Mouse (Mus musculus): ENCODE results near the gene 6030468B19Rik. TPM values are rescaled to one million over a fixed set of nuclear protein-coding genes. Genes with fewer than 3 reads are reported as not detected.

Gene 6030468B19Rik
- polyA plus RNA-seq, 1 experiment from 2014 or later = not detected

- H3K36me3 ChIP-seq (ENCODE audit: control insufficient read depth, insufficient read depth, low read length) = peaks cover 36% of the 10 kb centered on the region
- H3K4me3 ChIP-seq (ENCODE audit: low read length) = no peak overlapping the region
- H3K27ac ChIP-seq (ENCODE audit: low read depth, low read length) = no peak overlapping the region
- H3K4me1 ChIP-seq (ENCODE audit: control insufficient read depth, insufficient read depth, low read depth, low read length) = no peaks in the 10 kb centered on the region
- 91% methylated on average over 9 of the region's 9 CpGs for WGBS
- no peak overlapping the region for H3K4me2 ChIP-seq (ENCODE audit: low read length)
- no peaks in the 10 kb centered on the region for H3K9me3 ChIP-seq (ENCODE audit: control insufficient read depth, low read length)
- no peak overlapping the region for H3K9ac ChIP-seq (ENCODE audit: low read depth, low read length)
- H3K27me3 ChIP-seq (replicated peaks; ENCODE audit: control insufficient read depth, insufficient read depth, low read length) = no peaks in the 10 kb centered on the region
- no peak for ATAC-seq
These were observed 33.1 kb upstream of the 6030468B19Rik start for GRCm38 (mm10) chr11:117764319-117764718.

GRCm38 (mm10) chr11:117765361-117765760, 32.1 kb upstream of the 6030468B19Rik start:
- H3K9ac ChIP-seq (ENCODE audit: low read depth, low read length) = no peak overlapping the region
- H3K36me3 ChIP-seq (ENCODE audit: control insufficient read depth, insufficient read depth, low read length) = peaks cover 27% of the 10 kb centered on the region
- ATAC-seq = no peak
- peaks cover 5% of the 10 kb centered on the region; the same call in 1 of the 2 replicates for H3K4me1 ChIP-seq (ENCODE audit: control insufficient read depth, insufficient read depth, low read depth, low read length)
- 94% methylated on average over 5 of the region's 5 CpGs for WGBS
- H3K4me2 ChIP-seq (ENCODE audit: low read length) = no peak overlapping the region
- H3K27me3 ChIP-seq (replicated peaks; ENCODE audit: control insufficient read depth, insufficient read depth, low read length) = no peaks in the 10 kb centered on the region
- H3K9me3 ChIP-seq (ENCODE audit: control insufficient read depth, low read length) = no peaks in the 10 kb centered on the region
- H3K4me3 ChIP-seq (ENCODE audit: low read length) = no peak overlapping the region
- H3K27ac ChIP-seq (ENCODE audit: low read depth, low read length) = no peak overlapping the region

- Histone ChIP-seq H3K27ac (ENCODE audit: low read depth, low read length) (no peak overlapping the region), H3K9me3 (ENCODE audit: control insufficient read depth, low read length) (no peaks in the 10 kb centered on the region), H3K4me1 (ENCODE audit: control insufficient read depth, insufficient read depth, low read depth, low read length) (peaks cover 7% of the 10 kb centered on the region; the same call in 1 of the 2 replicates), H3K27me3 (replicated peaks; ENCODE audit: control insufficient read depth, insufficient read depth, low read length) (no peaks in the 10 kb centered on the region), H3K4me3 (ENCODE audit: low read length) (no peak overlapping the region), H3K36me3 (ENCODE audit: control insufficient read depth, insufficient read depth, low read length) (peaks cover 19% of the 10 kb centered on the region), H3K4me2 (ENCODE audit: low read length) (no peak overlapping the region), H3K9ac (ENCODE audit: low read depth, low read length) (no peak overlapping the region)
- ATAC-seq = no peak
- WGBS = 85% methylated on average over 3 of the region's 3 CpGs
These were observed 31.2 kb upstream of the 6030468B19Rik start for GRCm38 (mm10) chr11:117766275-117766674.

GRCm38 (mm10) chr11:117768725-117769682, 28.5 kb upstream of the 6030468B19Rik start:
- no peaks in the 10 kb centered on the region for H3K9me3 ChIP-seq (ENCODE audit: control insufficient read depth, low read length)
- no peak overlapping the region for H3K4me2 ChIP-seq (ENCODE audit: low read length)
- H3K4me1 ChIP-seq (ENCODE audit: control insufficient read depth, insufficient read depth, low read depth, low read length) = peaks cover 7% of the 10 kb centered on the region; the same call in 1 of the 2 replicates
- 0 out of 2 replicates have a peak, but pooled peaks have one; percentile 37 for ATAC-seq
- H3K4me3 ChIP-seq (ENCODE audit: low read length) = no peak overlapping the region
- H3K27me3 ChIP-seq (replicated peaks; ENCODE audit: control insufficient read depth, insufficient read depth, low read length) = no peaks in the 10 kb centered on the region
- 73% methylated on average over 20 of the region's 20 CpGs for WGBS
- no peak overlapping the region for H3K27ac ChIP-seq (ENCODE audit: low read depth, low read length)
- H3K9ac ChIP-seq (ENCODE audit: low read depth, low read length) = no peak overlapping the region
- H3K36me3 ChIP-seq (ENCODE audit: control insufficient read depth, insufficient read depth, low read length) = peaks cover 10% of the 10 kb centered on the region

GRCm38 (mm10) chr11:117769683-117770047, 27.8 kb upstream of the 6030468B19Rik start:
- Histone ChIP-seq H3K4me3 (ENCODE audit: low read length) (no peak overlapping the region), H3K9ac (ENCODE audit: low read depth, low read length) (no peak overlapping the region), H3K9me3 (ENCODE audit: control insufficient read depth, low read length) (no peaks in the 10 kb centered on the region), H3K4me1 (ENCODE audit: control insufficient read depth, insufficient read depth, low read depth, low read length) (peaks cover 7% of the 10 kb centered on the region; the same call in 1 of the 2 replicates), H3K27ac (ENCODE audit: low read depth, low read length) (no peak overlapping the region), H3K4me2 (ENCODE audit: low read length) (no peak overlapping the region), H3K27me3 (replicated peaks; ENCODE audit: control insufficient read depth, insufficient read depth, low read length) (no peaks in the 10 kb centered on the region), H3K36me3 (ENCODE audit: control insufficient read depth, insufficient read depth, low read length) (peaks cover 3% of the 10 kb centered on the region)
- ATAC-seq = 0 out of 2 replicates have a peak, but pooled peaks have one; percentile 17
- 56% methylated on average over 7 of the region's 7 CpGs for WGBS

GRCm38 (mm10) chr11:117770407-117770806, 27.1 kb upstream of the 6030468B19Rik start:
- no peaks in the 10 kb centered on the region; the same call in 1 of the 2 replicates for H3K36me3 ChIP-seq (ENCODE audit: control insufficient read depth, insufficient read depth, low read length)
- WGBS = 67% methylated on average over 10 of the region's 10 CpGs
- no peak overlapping the region for H3K4me3 ChIP-seq (ENCODE audit: low read length)
- no peak overlapping the region for H3K9ac ChIP-seq (ENCODE audit: low read depth, low read length)
- peaks cover 7% of the 10 kb centered on the region; the same call in 1 of the 2 replicates for H3K4me1 ChIP-seq (ENCODE audit: control insufficient read depth, insufficient read depth, low read depth, low read length)
- ATAC-seq = 0 out of 2 replicates have a peak, but pooled peaks have one; percentile 44
- H3K27ac ChIP-seq (ENCODE audit: low read depth, low read length) = no peak overlapping the region; the same call in 1 of the 2 replicates
- no peaks in the 10 kb centered on the region for H3K27me3 ChIP-seq (replicated peaks; ENCODE audit: control insufficient read depth, insufficient read depth, low read length)
- no peaks in the 10 kb centered on the region for H3K9me3 ChIP-seq (ENCODE audit: control insufficient read depth, low read length)
- H3K4me2 ChIP-seq (ENCODE audit: low read length) = no peak overlapping the region

- no peaks in the 10 kb centered on the region for H3K36me3 ChIP-seq (ENCODE audit: control insufficient read depth, insufficient read depth, low read length)
- WGBS = 96% methylated on average over 7 of the region's 7 CpGs
These were observed 25.1 kb upstream of the 6030468B19Rik start for GRCm38 (mm10) chr11:117772352-117772751.

GRCm38 (mm10) chr11:117774925-117775324, 22.5 kb upstream of the 6030468B19Rik start:
- H3K36me3 ChIP-seq (ENCODE audit: control insufficient read depth, insufficient read depth, low read length) = no peaks in the 10 kb centered on the region
- H3K9me3 ChIP-seq (ENCODE audit: control insufficient read depth, low read length) = no peaks in the 10 kb centered on the region
- ATAC-seq = no peak
- no peak overlapping the region for H3K4me3 ChIP-seq (ENCODE audit: low read length)
- H3K9ac ChIP-seq (ENCODE audit: low read depth, low read length) = no peak overlapping the region
- H3K4me1 ChIP-seq (ENCODE audit: control insufficient read depth, insufficient read depth, low read depth, low read length) = peaks cover 14% of the 10 kb centered on the region
- no peak overlapping the region for H3K27ac ChIP-seq (ENCODE audit: low read depth, low read length)
- 91% methylated on average over 10 of the region's 10 CpGs for WGBS
- H3K4me2 ChIP-seq (ENCODE audit: low read length) = no peak overlapping the region
- no peaks in the 10 kb centered on the region for H3K27me3 ChIP-seq (replicated peaks; ENCODE audit: control insufficient read depth, insufficient read depth, low read length)

More at GRCm38 (mm10) chr11:117772352-117772751, 25.1 kb upstream of the 6030468B19Rik start:
- Histone ChIP-seq H3K4me1 (ENCODE audit: control insufficient read depth, insufficient read depth, low read depth, low read length) (peaks cover 7% of the 10 kb centered on the region; the same call in 1 of the 2 replicates), H3K27ac (ENCODE audit: low read depth, low read length) (no peak overlapping the region), H3K9ac (ENCODE audit: low read depth, low read length) (no peak overlapping the region), H3K4me2 (ENCODE audit: low read length) (no peak overlapping the region), H3K4me3 (ENCODE audit: low read length) (no peak overlapping the region), H3K9me3 (ENCODE audit: control insufficient read depth, low read length) (no peaks in the 10 kb centered on the region), H3K27me3 (replicated peaks; ENCODE audit: control insufficient read depth, insufficient read depth, low read length) (no peaks in the 10 kb centered on the region)
- ATAC-seq = no peak

- Histone ChIP-seq H3K4me2 (ENCODE audit: low read length) (no peak overlapping the region), H3K27ac (ENCODE audit: low read depth, low read length) (no peak overlapping the region), H3K4me3 (ENCODE audit: low read length) (no peak overlapping the region), H3K27me3 (replicated peaks; ENCODE audit: control insufficient read depth, insufficient read depth, low read length) (peaks cover 4% of the 10 kb centered on the region), H3K4me1 (ENCODE audit: control insufficient read depth, insufficient read depth, low read depth, low read length) (peaks cover 15% of the 10 kb centered on the region), H3K36me3 (ENCODE audit: control insufficient read depth, insufficient read depth, low read length) (no peaks in the 10 kb centered on the region), H3K9me3 (ENCODE audit: control insufficient read depth, low read length) (no peaks in the 10 kb centered on the region), H3K9ac (ENCODE audit: low read depth, low read length) (no peak overlapping the region)
- no peak for ATAC-seq
- WGBS = 93% methylated on average over 13 of the region's 13 CpGs
These were observed 21.9 kb upstream of the 6030468B19Rik start for GRCm38 (mm10) chr11:117775540-117775939.
